Mouse (Mus musculus): ENCODE measurements around the gene Wee2.

GRCm38 (mm10) chr6:40393213-40393612 lies 45.7 kb upstream of the Wee2 start:
- TF ChIP-seq CTCF (IDR thresholded peaks at IDR 0.05; ENCODE audit: control insufficient read depth, insufficient read depth, insufficient replicate concordance, low read depth, low read length) (peak; percentile 53; the same call in 1 of the 2 replicates), POLR2A (IDR thresholded peaks at IDR 0.05; ENCODE audit: control insufficient read depth, low read depth, low read length) (no peak)

All from testis, adult 2 months (tissue).